Mouse (Mus musculus): ENCODE measurements around the gene Cdc14a.

DNA sequence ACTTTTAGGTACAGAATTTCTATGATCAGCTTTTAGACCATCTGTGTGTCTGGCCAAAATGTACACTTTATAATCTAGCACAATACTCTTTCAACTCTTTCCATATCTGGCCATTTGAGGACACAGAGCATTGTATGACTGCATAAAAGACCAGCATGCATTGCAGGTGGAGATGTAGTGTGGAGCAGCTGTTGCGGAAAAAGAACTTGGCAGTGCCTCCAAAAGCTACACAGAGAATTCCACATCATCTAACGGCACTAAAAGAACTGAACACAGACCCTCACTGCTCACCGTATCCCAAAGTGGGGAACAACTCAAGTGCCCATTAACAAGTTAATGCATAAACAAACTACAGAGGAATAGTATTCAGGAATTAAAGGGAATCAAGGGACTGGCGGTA lies 112.0 kb downstream of the Cdc14a start:
- TF ChIP-seq CTCF (IDR thresholded peaks at IDR 0.05; ENCODE audit: low read depth, low read length) (no peak), GATA1 (IDR thresholded peaks at IDR 0.05; ENCODE audit: borderline replicate concordance, low read length) (no peak), TAL1 (conservative IDR thresholded peaks at IDR 0.05; ENCODE audit: low read depth, low read length) (no peak), POLR2AphosphoS5 (IDR thresholded peaks at IDR 0.05; ENCODE audit: insufficient replicate concordance, low read depth, low read length) (no peak), GATA2 (IDR thresholded peaks at IDR 0.05; ENCODE audit: borderline replicate concordance, low read depth, low read length) (no peak)

All from G1E (cell line).